Mouse (Mus musculus): ENCODE data around the gene 4933427D14Rik. TPM values are rescaled to one million over a fixed set of nuclear protein-coding genes. Genes with fewer than 3 reads are reported as not detected.

The 4933427D14Rik gene
- total RNA-seq, 4 experiments from 2014 or later: 1.0 to 2.6 (median 1.6) TPM

DNA sequence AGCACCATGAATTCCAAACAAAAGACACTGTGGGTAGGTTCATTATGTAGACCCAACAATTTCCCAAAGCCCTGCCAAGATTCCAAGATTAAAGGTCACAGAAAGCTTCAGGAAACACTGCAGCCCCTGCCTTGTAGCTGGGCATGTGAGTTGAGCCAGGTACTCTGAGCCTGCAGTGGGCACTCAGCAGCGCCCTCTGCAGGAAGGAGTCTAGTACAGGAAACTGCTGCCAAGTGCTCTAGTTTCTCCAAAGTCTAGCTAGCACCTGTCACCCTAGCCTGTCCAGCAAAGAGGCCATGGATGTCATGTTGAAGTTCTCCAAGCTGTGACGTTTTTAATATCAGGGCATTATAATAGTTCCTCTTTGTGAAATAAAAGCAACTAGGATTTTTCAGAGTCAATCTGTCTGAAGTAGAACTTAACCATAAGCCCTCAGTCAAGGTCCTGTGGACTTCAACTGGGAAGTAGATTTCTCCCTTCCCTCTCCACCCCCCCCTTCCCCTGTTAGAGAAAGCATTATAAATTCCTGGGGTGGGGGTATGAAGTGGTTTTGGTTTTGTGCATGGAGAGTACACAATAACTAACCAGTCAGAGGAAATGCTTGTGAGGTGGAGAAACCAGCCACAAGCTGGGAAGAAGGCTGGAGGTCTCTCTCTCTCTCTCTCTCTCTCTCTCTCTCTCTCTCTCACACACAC is 61.9 kb downstream of the 4933427D14Rik start:
- peak in 1 of 2 experiments; percentile 51 for DNase-seq (ENCODE audit: low spot score in 2 of 2)

- DNase-seq (ENCODE audit: low spot score in 2 of 2): no peak
Measured at GRCm38 (mm10) chr11:72142889-72143288, 64.4 kb downstream of the 4933427D14Rik start.

GRCm38 (mm10) chr11:72140198-72140597 is 67.1 kb downstream of the 4933427D14Rik start:
- no peak for DNase-seq (ENCODE audit: low spot score in 2 of 2)

DNA sequence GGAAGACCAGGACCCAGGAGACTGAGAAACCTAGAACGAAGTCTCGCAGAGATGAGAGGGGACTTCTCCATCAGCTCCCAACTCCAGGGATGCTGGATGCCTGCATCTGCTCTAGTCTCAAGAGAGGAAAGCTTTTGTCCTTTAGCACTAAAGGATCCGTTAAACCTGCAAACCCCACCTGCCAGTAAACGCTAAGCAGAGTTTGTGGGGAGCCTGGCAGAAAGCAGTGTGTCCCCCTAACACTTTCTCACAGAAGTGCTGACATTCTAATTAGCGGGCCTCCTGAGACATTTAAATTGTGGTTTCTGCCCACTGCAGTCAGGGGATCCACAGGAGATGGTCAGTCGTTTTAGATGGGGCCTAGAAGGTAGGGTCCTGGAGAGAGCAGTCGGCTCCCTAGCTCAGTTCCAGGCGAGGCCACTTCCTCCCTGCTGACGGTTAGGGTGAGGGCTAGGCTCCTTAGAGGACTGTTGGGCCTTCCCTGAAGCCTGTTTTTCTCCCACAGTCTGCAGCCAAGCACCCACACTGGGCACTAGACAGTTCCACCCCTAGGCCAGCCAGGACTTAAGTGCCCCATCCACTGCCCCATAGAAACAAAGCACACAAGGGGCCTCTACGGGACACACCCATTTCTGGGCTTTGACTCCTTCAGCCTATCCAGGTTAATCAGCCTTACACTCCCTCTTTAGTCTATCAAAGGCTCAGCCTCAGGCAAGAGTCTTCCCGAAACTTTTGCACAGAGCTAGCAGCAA is 70.9 kb downstream of the 4933427D14Rik start:
- no peak for DNase-seq (ENCODE audit: low spot score in 2 of 2)

GRCm38 (mm10) chr11:72135383-72136158 is 71.7 kb downstream of the 4933427D14Rik start, which contains the start of gene Pitpnm3:
Pitpnm3 (minus strand) TSS chr11:72135778.
- no peak for DNase-seq (ENCODE audit: low spot score in 2 of 2)

- DNase-seq (ENCODE audit: low spot score in 2 of 2): no peak
Measured at GRCm38 (mm10) chr11:72134536-72135382, 72.5 kb downstream of the 4933427D14Rik start.

DNA sequence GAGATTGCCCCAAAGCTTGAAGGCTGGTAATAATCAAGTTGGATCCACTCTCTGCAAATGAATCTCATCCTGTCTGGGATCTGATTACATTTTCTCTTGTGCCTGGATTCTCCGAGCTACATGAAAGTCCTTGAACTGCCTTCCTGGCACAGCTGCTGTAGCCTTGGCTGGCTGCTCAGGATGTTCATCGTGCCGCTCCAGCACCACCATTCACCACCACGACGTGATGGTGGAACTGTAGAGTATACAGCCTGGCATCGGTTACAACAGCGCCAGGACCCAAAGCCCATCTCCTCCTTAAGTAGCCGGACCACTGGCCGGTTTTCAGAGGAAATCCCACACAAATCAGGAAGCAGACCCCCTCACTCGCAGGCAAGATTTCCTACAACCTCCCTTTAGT is 74.2 kb downstream of the 4933427D14Rik start:
- no peak for DNase-seq (ENCODE audit: low spot score in 2 of 2)

- peak; percentile 37 to 46 for DNase-seq (ENCODE audit: low spot score in 2 of 2)
Measured at GRCm38 (mm10) chr11:72132266-72132665, 75.0 kb downstream of the 4933427D14Rik start.

DNA sequence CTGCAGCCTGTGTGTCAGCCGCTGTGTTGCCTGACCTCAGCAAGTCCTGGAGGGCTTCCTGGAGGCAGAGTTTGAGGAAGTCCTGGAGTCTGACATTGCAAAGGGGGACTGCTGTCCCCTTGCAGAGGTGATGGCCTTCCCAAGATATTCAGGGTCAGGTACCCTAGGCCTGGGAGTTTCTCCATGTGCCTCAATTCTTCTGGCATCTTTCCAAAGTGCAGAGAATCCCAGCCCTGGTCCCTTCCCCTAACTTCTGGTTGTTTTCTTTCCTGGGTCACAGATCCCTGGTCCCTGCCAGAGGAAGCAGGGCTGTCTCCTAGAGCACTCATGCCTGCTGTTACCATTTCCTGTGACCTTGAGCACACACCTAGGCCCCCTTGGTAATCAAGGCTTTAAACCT is 75.6 kb downstream of the 4933427D14Rik start:
- no peak for DNase-seq (ENCODE audit: low spot score in 2 of 2)

GRCm38 (mm10) chr11:72130905-72131304 is 76.4 kb downstream of the 4933427D14Rik start:
- DNase-seq (ENCODE audit: low spot score in 2 of 2): no peak

- no peak for DNase-seq (ENCODE audit: low spot score in 2 of 2)
Measured at GRCm38 (mm10) chr11:72130472-72130871, 76.8 kb downstream of the 4933427D14Rik start.

- peak; percentile 46 to 65 for DNase-seq (ENCODE audit: low spot score in 2 of 2)
Measured at GRCm38 (mm10) chr11:72130021-72130420, 77.2 kb downstream of the 4933427D14Rik start.

DNA sequence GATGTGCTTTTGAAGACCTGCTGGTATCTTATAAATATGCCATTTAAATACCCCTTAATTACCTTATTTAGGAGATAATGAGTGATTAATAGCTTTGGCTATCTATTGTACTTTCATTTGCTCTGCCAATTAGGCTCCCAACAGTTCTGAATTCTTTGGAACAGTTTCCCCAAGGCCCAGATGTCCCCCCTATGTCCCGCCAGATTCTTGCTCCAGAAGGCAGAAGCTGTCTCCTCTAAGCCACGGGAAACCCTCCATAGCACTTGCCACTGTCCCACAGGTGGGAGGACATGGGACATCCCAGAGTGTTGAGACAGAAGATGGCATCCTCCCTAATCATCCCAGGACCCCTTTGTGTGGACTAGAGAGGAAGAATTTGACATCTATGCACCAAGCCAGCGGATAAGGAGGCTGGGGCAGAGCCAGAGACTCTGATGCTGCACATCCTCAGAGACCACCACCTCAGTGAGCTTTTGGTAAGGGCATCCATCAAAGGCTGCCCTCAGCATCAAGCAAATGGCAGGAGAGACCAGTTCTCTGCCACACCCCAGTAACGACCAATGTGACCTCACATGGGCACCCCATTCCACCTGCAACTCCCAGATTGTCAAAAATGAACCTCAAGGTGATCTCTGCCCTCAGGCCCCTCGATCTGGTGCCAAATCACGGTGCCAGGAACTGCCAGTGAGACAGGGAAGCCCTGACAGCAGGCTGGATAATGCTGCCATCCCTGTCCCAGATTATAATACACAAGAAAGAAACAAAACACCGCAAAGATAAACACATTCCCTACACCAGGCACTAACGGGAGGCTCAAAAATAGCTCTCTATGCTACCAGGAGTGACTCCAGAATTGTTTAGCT is 78.0 kb downstream of the 4933427D14Rik start:
- no peak for DNase-seq (ENCODE audit: low spot score in 2 of 2)

DNA sequence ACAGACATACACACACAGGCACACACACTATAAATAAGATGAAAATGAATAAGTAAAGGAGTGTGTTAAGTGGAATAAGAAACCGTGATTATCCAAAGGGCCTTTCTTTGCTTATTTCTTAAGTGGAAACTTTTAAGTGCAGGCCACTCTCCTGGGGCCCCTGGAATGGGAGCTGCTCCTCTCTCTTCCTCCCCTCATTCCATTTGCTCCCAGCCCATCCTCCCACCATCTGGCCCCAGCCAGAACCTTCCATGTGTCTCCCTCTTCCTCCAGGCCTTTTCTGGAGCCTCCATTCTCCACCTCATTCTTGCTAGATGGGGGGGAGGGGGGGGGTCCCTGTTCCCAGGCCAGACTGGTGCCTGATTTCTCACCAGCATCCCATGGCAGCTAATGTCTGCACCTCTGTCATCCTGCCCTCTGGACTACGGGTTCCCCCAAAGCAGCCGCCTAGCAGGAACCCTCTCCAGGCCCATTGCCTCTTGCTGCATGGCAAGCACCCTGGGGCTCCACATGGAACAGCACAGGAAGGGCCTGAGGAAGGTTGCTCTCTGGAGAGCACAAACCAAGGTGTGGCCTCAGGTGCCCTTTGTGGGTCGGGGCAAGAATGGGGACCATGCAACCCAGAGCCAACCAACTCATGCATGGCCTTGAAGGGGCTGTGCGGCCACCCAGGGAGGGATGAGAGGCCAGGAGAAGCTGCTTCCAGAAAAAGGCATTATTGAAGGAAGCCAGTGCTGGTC is 79.6 kb downstream of the 4933427D14Rik start:
- no peak for DNase-seq (ENCODE audit: low spot score in 2 of 2)

DNA sequence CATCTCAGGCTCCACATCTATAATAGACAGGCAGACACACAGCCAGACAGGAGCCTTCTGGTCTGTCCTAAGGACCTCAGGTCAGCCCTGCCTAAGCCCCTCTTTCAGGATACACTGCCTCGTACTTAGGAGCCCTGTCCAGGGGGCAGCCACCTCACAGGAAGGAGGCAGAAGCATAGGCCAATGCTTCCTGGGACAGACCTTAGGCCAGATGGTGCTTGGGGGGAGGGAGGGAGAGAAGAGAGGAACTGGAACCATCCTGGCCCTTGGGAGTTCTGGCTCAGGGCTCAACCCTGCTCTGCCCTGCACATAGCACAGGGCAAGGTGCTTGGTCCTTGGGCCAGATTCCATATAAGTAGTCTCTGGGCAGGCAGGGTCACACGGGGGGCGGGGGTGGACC is 81.5 kb downstream of the 4933427D14Rik start:
- no peak for DNase-seq (ENCODE audit: low spot score in 2 of 2)

GRCm38 (mm10) chr11:72123531-72123930 is 83.7 kb downstream of the 4933427D14Rik start:
- no peak for DNase-seq (ENCODE audit: low spot score in 2 of 2)

- no peak for DNase-seq (ENCODE audit: low spot score in 2 of 2)
Measured at GRCm38 (mm10) chr11:72120354-72120753, 86.9 kb downstream of the 4933427D14Rik start.

DNA sequence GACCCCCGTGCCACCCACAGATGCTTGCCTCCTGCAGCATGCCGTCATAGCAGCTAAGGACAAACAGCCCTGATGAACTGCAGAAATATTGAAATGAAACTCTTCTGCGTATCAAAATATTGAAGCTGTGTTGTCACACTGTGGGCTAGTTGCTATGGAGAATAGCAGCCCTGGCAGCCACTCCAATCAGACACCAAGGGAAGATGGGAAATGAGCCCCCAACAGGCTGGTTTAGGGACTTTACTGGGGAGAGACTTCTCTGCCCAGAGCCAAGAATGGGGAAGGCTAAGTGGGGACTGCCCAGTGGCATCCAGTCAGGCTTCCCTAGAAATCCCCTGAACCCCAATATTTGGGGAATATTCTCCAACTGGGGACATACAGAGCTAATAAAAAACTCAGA is 88.6 kb downstream of the 4933427D14Rik start:
- no peak for DNase-seq (ENCODE audit: low spot score in 2 of 2)

DNA sequence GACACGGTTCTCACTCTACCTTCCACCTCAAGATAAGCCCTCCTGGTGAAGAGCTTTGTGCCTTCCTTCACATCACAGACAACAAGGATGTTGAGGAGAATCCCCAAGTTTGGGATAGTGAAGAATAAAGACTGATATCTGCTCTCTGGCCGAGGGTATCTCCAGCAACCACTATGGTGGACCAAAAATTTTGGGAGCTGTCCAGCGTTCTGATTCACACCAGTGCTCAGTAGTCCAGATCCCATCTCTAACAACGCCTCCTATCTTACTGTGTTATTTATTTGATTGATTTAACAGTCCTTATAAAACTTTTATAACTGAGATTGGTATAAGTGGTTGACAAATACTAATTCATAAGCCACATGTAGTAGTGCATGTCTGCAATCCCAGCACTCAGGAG is 94.0 kb downstream of the 4933427D14Rik start:
- no peak for DNase-seq (ENCODE audit: low spot score in 2 of 2)

All from gastrocnemius, adult 8-10 months (tissue).